Mouse (Mus musculus) spleen, adult 2 months (tissue): ENCODE measurements around the gene Glyr1. TPM values are rescaled to one million over a fixed set of nuclear protein-coding genes. Genes with fewer than 3 reads are reported as not detected.

Experiments used
- DNase-seq, 2 experiments: peaks; one replicate each; pipeline versions ENCODE4 v3.0.0 to v3.0.0-alpha.2; 2012 to 2021; ENCODE audit warnings: low spot score in 2 of 2, low read depth in 1 of 2
- H3K27ac ChIP-seq: fragments of 200-500 bp; 2 replicates; pipeline ENCODE4 v1.5.1; 2012; ENCODE audit warnings: low read length, inconsistent platforms; ENCODE audit not compliant: insufficient read depth
- H3K27me3 ChIP-seq: fragments of 200-500 bp; 2 replicates; pipeline ENCODE4 v1.6.1; 2012; ENCODE audit warnings: mild to moderate bottlenecking, moderate library complexity, low read length, inconsistent platforms; ENCODE audit not compliant: control insufficient read depth, insufficient read depth
- H3K36me3 ChIP-seq: fragments of 200-500 bp; 2 replicates; pipeline ENCODE4 v1.6.1; 2012; ENCODE audit warnings: mild to moderate bottlenecking, low read length, inconsistent platforms; ENCODE audit not compliant: control insufficient read depth, insufficient read depth
- H3K4me1 ChIP-seq: fragments of 200-500 bp; 2 replicates; pipeline ENCODE4 v1.6.1; 2011; ENCODE audit warnings: inconsistent platforms; ENCODE audit not compliant: control insufficient read depth, insufficient read depth, insufficient read length
- H3K4me3 ChIP-seq: fragments of 200-500 bp; 2 replicates; pipeline ENCODE4 v1.5.1; 2011; ENCODE audit warnings: mild to moderate bottlenecking, inconsistent platforms; ENCODE audit not compliant: insufficient read depth, insufficient read length; ENCODE audit errors: extremely low read depth
- CTCF ChIP-seq: fragments of 200-500 bp; IDR thresholded peaks from 2 replicates; pipeline ENCODE4 v1.5.1; 2011; ENCODE audit warnings: mild to moderate bottlenecking, inconsistent platforms; ENCODE audit not compliant: insufficient read depth, insufficient read length, insufficient replicate concordance; ENCODE audit errors: extremely low read depth
- POLR2A ChIP-seq: fragments of 200-500 bp; IDR thresholded peaks from 2 replicates; pipeline ENCODE4 v1.6.1; 2011; ENCODE audit warnings: low read depth, low read length, inconsistent platforms
- WGBS: fragments of 180-500 bp; shearing (Covaris S2); methylation state at CpG from one replicate; pipeline ENCODE4 v1.1.7; 2018; 5-methylcytosine and 5-hydroxymethylcytosine counted together
- polyA plus RNA-seq: library from polyadenylated mRNA; depleted of rRNA; stranded (reverse); fragments of >200 nt; gene quantifications from 2 replicates; pipeline ENCODE4 v1.2.3, GENCODE M21; 2012; rRNA removed

The Glyr1 gene
- polyA plus RNA-seq, 1 experiment = 45.5 TPM

DNA sequence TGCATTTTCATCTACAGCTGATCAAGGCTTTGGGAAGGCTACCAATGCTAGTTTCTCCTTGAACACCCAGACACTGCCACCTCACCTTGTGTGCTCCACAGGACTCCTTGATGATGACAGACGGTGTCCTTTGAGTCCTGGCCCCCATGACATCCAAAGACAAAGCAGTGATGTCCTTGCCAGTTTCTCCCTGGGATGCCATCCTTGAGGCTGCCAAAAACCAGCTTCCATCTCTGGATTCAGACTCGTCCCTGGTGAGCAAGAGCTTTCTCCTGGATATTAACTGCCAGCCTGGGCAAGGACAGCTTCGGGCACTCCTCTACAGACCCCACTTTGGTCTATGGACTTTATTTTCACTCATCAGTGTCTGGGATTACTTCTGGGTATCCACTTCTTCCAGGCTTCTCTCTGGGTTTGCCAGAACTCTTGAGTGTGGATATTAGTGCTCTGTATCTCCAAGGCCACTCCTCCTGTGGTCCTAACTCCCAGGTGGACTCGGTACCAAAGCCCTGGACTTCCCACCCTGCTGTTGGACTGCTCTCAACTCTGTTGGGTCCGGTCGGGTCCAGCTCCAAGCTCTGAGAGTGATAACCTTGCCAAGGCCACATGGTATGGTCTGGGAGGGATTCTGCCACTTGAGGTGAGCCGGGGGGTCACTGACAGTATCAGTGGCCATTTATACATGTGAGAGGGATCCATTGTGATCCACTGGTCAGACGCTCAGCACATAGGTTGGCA is 84.1 kb downstream of the Glyr1 start:
- DNase-seq = no peak
- H3K4me3 ChIP-seq = no peak overlapping the region
- H3K27ac ChIP-seq = no peak overlapping the region
- TF ChIP-seq CTCF = no peak
- no peak for TF ChIP-seq POLR2A
- H3K4me1 ChIP-seq = peaks cover 22% of the 10 kb centered on the region; the same call in 1 of the 2 replicates
- H3K36me3 ChIP-seq = no peaks in the 10 kb centered on the region
- H3K27me3 ChIP-seq = no peaks in the 10 kb centered on the region
- 92% methylated on average over 8 of the region's 8 CpGs for WGBS

DNA sequence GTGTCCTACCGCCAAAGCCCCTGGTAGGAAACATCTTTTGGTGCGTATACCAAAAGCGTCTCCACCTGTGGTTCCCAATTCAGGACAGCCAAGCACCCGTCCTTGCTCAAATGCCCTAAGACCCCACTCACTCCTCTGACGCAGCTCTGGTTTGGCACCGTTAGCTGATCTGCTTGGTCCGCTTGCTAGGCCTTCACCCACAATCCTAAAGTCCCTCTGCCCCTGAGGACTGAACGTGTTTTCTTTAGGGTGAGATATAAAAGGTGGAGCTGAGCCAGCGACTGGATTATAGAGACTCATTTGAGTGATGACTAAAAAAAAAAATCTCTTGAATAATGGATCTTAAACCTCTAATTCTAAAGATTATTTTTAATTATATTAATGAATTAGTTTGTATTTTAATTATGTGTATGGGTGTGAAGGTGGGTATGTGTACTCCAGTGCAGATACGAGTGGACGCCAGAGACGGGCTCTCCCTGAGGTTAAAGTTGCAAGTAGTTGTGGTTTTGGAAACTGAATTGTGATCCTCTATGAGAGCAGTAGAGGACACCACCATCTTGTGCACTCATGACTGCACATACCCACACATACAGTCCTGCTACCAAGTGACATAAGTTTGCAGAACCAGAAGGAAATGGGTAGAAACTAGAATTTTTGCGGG is 84.8 kb downstream of the Glyr1 start:
- peaks cover 26% of the 10 kb centered on the region; the same call in 1 of the 2 replicates for H3K4me1 ChIP-seq

More for the DNA sequence above, 84.8 kb downstream of the Glyr1 start:
- TF ChIP-seq POLR2A = no peak
- no peak for TF ChIP-seq CTCF
- DNase-seq = no peak
- peak overlapping the region; percentile 65 for H3K27ac ChIP-seq
- 8% methylated on average over 13 of the region's 13 CpGs for WGBS
- peak overlapping the region; percentile 81 for H3K4me3 ChIP-seq
- H3K27me3 ChIP-seq = no peaks in the 10 kb centered on the region
- H3K36me3 ChIP-seq = no peaks in the 10 kb centered on the region

Other genes starting within 250 kb of the Glyr1 start
- gene 4930562C15Rik, start 214.4 kb downstream of the Glyr1 start, polyA plus RNA-seq = not detected in 2 replicates
- gene Ubald1, start 169.5 kb downstream of the Glyr1 start, polyA plus RNA-seq = 65.6 and 67.6 TPM in 2 replicates
- 103 and 134 TPM in 2 replicates for gene Mgrn1, start 163.6 kb downstream of the Glyr1 start, polyA plus RNA-seq
- gene Nudt16l1, start 111.1 kb downstream of the Glyr1 start, polyA plus RNA-seq = 70.3 and 78.4 TPM in 2 replicates
- 51.5 and 56.3 TPM in 2 replicates for gene Anks3, start 85.7 kb downstream of the Glyr1 start, polyA plus RNA-seq
- not detected in 2 replicates for gene Sept12, start 52.0 kb downstream of the Glyr1 start, polyA plus RNA-seq
- gene Smim22, start 42.6 kb downstream of the Glyr1 start, polyA plus RNA-seq = 1.4 and 1.8 TPM in 2 replicates
- 229 and 300 TPM in 2 replicates for gene Rogdi, start 36.3 kb downstream of the Glyr1 start, polyA plus RNA-seq
- 31.2 and 40.3 TPM in 2 replicates for gene Ubn1, start 194 bp upstream of the Glyr1 start, polyA plus RNA-seq
- gene Ppl, start 82.6 kb upstream of the Glyr1 start, polyA plus RNA-seq = 0.75 and 0.88 TPM in 2 replicates
- gene Sec14l5, start 97.2 kb upstream of the Glyr1 start, polyA plus RNA-seq = 0.53 and 0.55 TPM in 2 replicates
- gene Nagpa, start 154.1 kb upstream of the Glyr1 start, polyA plus RNA-seq = 41.7 and 56.1 TPM in 2 replicates
- gene AU021092, start 172.4 kb upstream of the Glyr1 start, polyA plus RNA-seq = 39.9 and 44.4 TPM in 2 replicates
- 42.1 and 45.4 TPM in 2 replicates for gene Alg1, start 183.8 kb upstream of the Glyr1 start, polyA plus RNA-seq
- 35.4 and 46.6 TPM in 2 replicates for gene Eef2kmt, start 206.1 kb upstream of the Glyr1 start, polyA plus RNA-seq